Mouse (Mus musculus) kidney, embryonic 15.5 days (tissue): Measurements from ENCODE around the gene Olfr952. TPM values are rescaled to one million over a fixed set of nuclear protein-coding genes. Genes with fewer than 3 reads are reported as not detected.

Experiments
- ATAC-seq: fragments of 200-750 bp; cut with Nextera tagmentation; replicated peaks from 2 replicates; pipeline ENCODE4 v1.8.0; 2017; ENCODE audit warnings: moderate TSS enrichment; ENCODE audit not compliant: low FRiP score
- H3K27ac ChIP-seq: fragments of 300-500 bp; sonication (generic); 2 replicates; pipeline ENCODE4 v1.5.1; 2015; ENCODE audit warnings: mild to moderate bottlenecking, inconsistent platforms
- H3K27me3 ChIP-seq: fragments of 300-500 bp; sonication (generic); 2 replicates; pipeline ENCODE4 v1.6.1; 2015; ENCODE audit warnings: inconsistent platforms
- H3K36me3 ChIP-seq: fragments of 300-500 bp; sonication (generic); 2 replicates; pipeline ENCODE4 v1.6.1; 2015; ENCODE audit warnings: inconsistent platforms
- H3K4me1 ChIP-seq: fragments of 300-500 bp; sonication (generic); 2 replicates; pipeline ENCODE4 v1.6.1; 2015; ENCODE audit warnings: inconsistent platforms
- H3K4me2 ChIP-seq: fragments of 300-500 bp; sonication (generic); 2 replicates; pipeline ENCODE4 v1.6.1; 2015; ENCODE audit warnings: moderate library complexity, mild to moderate bottlenecking, inconsistent platforms
- H3K4me3 ChIP-seq: fragments of 300-500 bp; sonication (generic); replicated peaks from 2 replicates; pipeline ENCODE4 v1.5.1; 2015; ENCODE audit warnings: mild to moderate bottlenecking, inconsistent platforms
- H3K9ac ChIP-seq: fragments of 300-500 bp; sonication (generic); 2 replicates; pipeline ENCODE4 v1.6.1; 2015; ENCODE audit warnings: mild to moderate bottlenecking, inconsistent platforms
- H3K9me3 ChIP-seq: fragments of 300-500 bp; sonication (generic); replicated peaks from 2 replicates; pipeline ENCODE4 v1.6.1; 2016; ENCODE audit warnings: inconsistent platforms
- WGBS: fragments of 180-500 bp; shearing (Covaris S2); methylation state at CpG from one replicate; pipeline ENCODE4 v1.1.7; 2015; ENCODE audit warnings: mixed read lengths; 5-methylcytosine and 5-hydroxymethylcytosine counted together
- polyA plus RNA-seq: library from polyadenylated mRNA; unstranded; fragments of >200 nt; fragmentation: Nextera tagmentation; extraction: Ambion mirVana; gene quantifications from 2 replicates; pipeline ENCODE4 v1.2.1, GENCODE M21; 2015

The Olfr952 gene
- polyA plus RNA-seq: not detected in 2 replicates

- no peak within 1 kb of the TSS for H3K9ac ChIP-seq
- no peak for ATAC-seq
- no peaks in the 10 kb centered on the region for H3K9me3 ChIP-seq
- H3K27me3 ChIP-seq: no peaks in the 10 kb centered on the region
- no peaks in the 10 kb centered on the region for H3K4me1 ChIP-seq
- H3K4me2 ChIP-seq: no peak within 1 kb of the TSS
- no peak within 1 kb of the TSS for H3K27ac ChIP-seq
- no peaks in the 10 kb centered on the region for H3K36me3 ChIP-seq
- no peak within 1 kb of the TSS for H3K4me3 ChIP-seq
Measured at GRCm38 (mm10) chr9:39427048-39427447, at the start of gene Olfr952. TSS of gene Olfr952 (minus strand) at chr9:39427148.

- Histone ChIP-seq H3K9ac (no peak within 1 kb of the TSS), H3K27me3 (no peaks in the 10 kb centered on the region), H3K4me2 (no peak within 1 kb of the TSS), H3K27ac (no peak within 1 kb of the TSS), H3K4me1 (no peaks in the 10 kb centered on the region), H3K9me3 (no peaks in the 10 kb centered on the region), H3K36me3 (no peaks in the 10 kb centered on the region), H3K4me3 (no peak within 1 kb of the TSS)
- WGBS: 63% methylated on average over 1 of the region's 1 CpGs
- no peak for ATAC-seq
Measured at GRCm38 (mm10) chr9:39471844-39472243, 44.9 kb upstream of the Olfr952 start, which contains the start of gene Olfr955. TSS of gene Olfr955 (minus strand) at chr9:39471944.

DNA sequence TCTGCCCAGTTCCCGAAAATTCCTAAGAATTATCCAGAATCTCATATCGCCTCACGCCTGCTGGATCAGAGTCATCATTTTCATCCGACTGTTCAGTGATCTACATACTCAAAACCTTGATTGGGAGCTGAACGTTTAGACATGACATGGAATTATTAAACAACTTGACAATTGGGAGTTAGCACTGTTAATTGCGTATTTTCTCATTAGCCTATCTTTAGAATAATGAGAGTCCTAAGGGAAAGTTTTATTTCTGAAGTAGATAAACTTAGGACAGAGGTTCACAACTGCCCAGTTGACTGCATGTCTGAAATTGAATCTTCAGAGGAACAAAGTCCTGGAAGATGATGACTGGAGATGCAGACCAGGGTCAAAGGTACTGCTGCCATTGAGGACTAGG is 29.5 kb upstream of the Olfr952 start, which contains the start of gene Olfr954:
TSS of gene Olfr954 (plus strand) at position 301 of the 400 bp plus-strand sequence.
- Histone ChIP-seq H3K27ac (no peak within 1 kb of the TSS), H3K9ac (no peak within 1 kb of the TSS), H3K36me3 (no peaks in the 10 kb centered on the region), H3K9me3 (no peaks in the 10 kb centered on the region), H3K27me3 (no peaks in the 10 kb centered on the region), H3K4me2 (no peak within 1 kb of the TSS), H3K4me1 (no peaks in the 10 kb centered on the region), H3K4me3 (no peak within 1 kb of the TSS)
- no peak for ATAC-seq
- WGBS: 84% methylated on average over 6 of the region's 6 CpGs

GRCm38 (mm10) chr9:39387110-39387509 is 39.8 kb downstream of the Olfr952 start, which contains the start of gene Olfr951:
TSS of gene Olfr951 (plus strand) at chr9:39387410.
- Histone ChIP-seq H3K4me2 (no peak within 1 kb of the TSS), H3K4me3 (no peak within 1 kb of the TSS), H3K36me3 (no peaks in the 10 kb centered on the region), H3K27ac (no peak within 1 kb of the TSS), H3K9ac (no peak within 1 kb of the TSS), H3K4me1 (no peaks in the 10 kb centered on the region), H3K9me3 (no peaks in the 10 kb centered on the region), H3K27me3 (no peaks in the 10 kb centered on the region)
- 92% methylated on average over 2 of the region's 2 CpGs for WGBS
- ATAC-seq: no peak

Other genes starting within 250 kb of the Olfr952 start
- gene Olfr944, start 225.2 kb downstream of the Olfr952 start, polyA plus RNA-seq: not detected in 2 replicates
- not detected in 2 replicates for gene Olfr1537, start 177.2 kb downstream of the Olfr952 start, polyA plus RNA-seq
- not detected in 2 replicates for gene Olfr945, start 150.3 kb downstream of the Olfr952 start, polyA plus RNA-seq
- gene Olfr948, start 101.1 kb downstream of the Olfr952 start, polyA plus RNA-seq: not detected in 2 replicates
- gene Olfr951, start 39.7 kb downstream of the Olfr952 start, polyA plus RNA-seq: not detected in 2 replicates
- not detected in 2 replicates for gene Olfr954, start 29.6 kb upstream of the Olfr952 start, polyA plus RNA-seq
- not detected in 2 replicates for gene Olfr955, start 44.8 kb upstream of the Olfr952 start, polyA plus RNA-seq
- not detected in 2 replicates for gene Olfr44, start 66.8 kb upstream of the Olfr952 start, polyA plus RNA-seq
- gene Olfr957, start 88.7 kb upstream of the Olfr952 start, polyA plus RNA-seq: not detected in 2 replicates
- not detected in 2 replicates for gene Olfr958, start 126.9 kb upstream of the Olfr952 start, polyA plus RNA-seq
- not detected in 2 replicates for gene Olfr959, start 148.4 kb upstream of the Olfr952 start, polyA plus RNA-seq
- 22.0 and 23.4 TPM in 2 replicates for gene AW551984, start 177.3 kb upstream of the Olfr952 start, polyA plus RNA-seq
- gene Olfr148, start 183.5 kb upstream of the Olfr952 start, polyA plus RNA-seq: not detected in 2 replicates
- gene Olfr960, start 194.2 kb upstream of the Olfr952 start, polyA plus RNA-seq: 0.16 TPM in 1 of 2 replicates, not detected in the other
- not detected in 2 replicates for gene Olfr961, start 217.9 kb upstream of the Olfr952 start, polyA plus RNA-seq
- gene Olfr963, start 240.1 kb upstream of the Olfr952 start, polyA plus RNA-seq: not detected in 2 replicates